Mouse (Mus musculus) CD8-positive naive resting alpha-beta T cell, adult 2 months (primary cell): Measurements from ENCODE around the gene Chrm3.

Experiments used
- DNase-seq, 2 experiments: peaks; one replicate each; pipeline ENCODE4 v3.0.0; 2022; ENCODE audit warnings: low read depth in 2 of 2, low spot score in 2 of 2

Chrm3 gene

GRCm38 (mm10) chr13:9995852-9996251 is 364.8 kb downstream of the Chrm3 start:
- DNase-seq = no peak

GRCm38 (mm10) chr13:9993571-9993970 is 367.1 kb downstream of the Chrm3 start:
- DNase-seq = no peak

- no peak for DNase-seq
Measured at GRCm38 (mm10) chr13:9992640-9993039, 368.0 kb downstream of the Chrm3 start.

GRCm38 (mm10) chr13:9985648-9986047 is 375.0 kb downstream of the Chrm3 start:
- DNase-seq = no peak

- no peak for DNase-seq
Measured at GRCm38 (mm10) chr13:9983293-9983692, 377.4 kb downstream of the Chrm3 start.

GRCm38 (mm10) chr13:9977699-9978098 is 382.9 kb downstream of the Chrm3 start:
- no peak for DNase-seq

GRCm38 (mm10) chr13:9973742-9974321 is 386.8 kb downstream of the Chrm3 start:
- no peak for DNase-seq

- DNase-seq = no peak
Measured at GRCm38 (mm10) chr13:9971845-9972244, 388.8 kb downstream of the Chrm3 start.

- DNase-seq = no peak
Measured at GRCm38 (mm10) chr13:9952619-9953018, 408.0 kb downstream of the Chrm3 start.

GRCm38 (mm10) chr13:9951376-9951775 is 409.3 kb downstream of the Chrm3 start:
- DNase-seq = no peak

GRCm38 (mm10) chr13:9949091-9949490 is 411.6 kb downstream of the Chrm3 start:
- DNase-seq = no peak

GRCm38 (mm10) chr13:9940186-9940585 is 420.5 kb downstream of the Chrm3 start:
- no peak for DNase-seq

- no peak for DNase-seq
Measured at GRCm38 (mm10) chr13:9938798-9939485, 421.7 kb downstream of the Chrm3 start.

- DNase-seq = no peak
Measured at GRCm38 (mm10) chr13:9932714-9933113, 427.9 kb downstream of the Chrm3 start.

- no peak for DNase-seq
Measured at GRCm38 (mm10) chr13:9930606-9931005, 430.0 kb downstream of the Chrm3 start.

- DNase-seq = no peak
Measured at GRCm38 (mm10) chr13:9929978-9930377, 430.7 kb downstream of the Chrm3 start.

- no peak for DNase-seq
Measured at GRCm38 (mm10) chr13:9921150-9921549, 439.5 kb downstream of the Chrm3 start.

GRCm38 (mm10) chr13:9912697-9913096 is 447.9 kb downstream of the Chrm3 start:
- no peak for DNase-seq

- no peak for DNase-seq
Measured at GRCm38 (mm10) chr13:9908707-9909106, 451.9 kb downstream of the Chrm3 start.

- DNase-seq = no peak
Measured at GRCm38 (mm10) chr13:9907202-9907601, 453.4 kb downstream of the Chrm3 start.

GRCm38 (mm10) chr13:9904455-9904854 is 456.2 kb downstream of the Chrm3 start:
- no peak for DNase-seq

GRCm38 (mm10) chr13:9900653-9901385 is 459.8 kb downstream of the Chrm3 start:
- DNase-seq = no peak
